Mouse (Mus musculus) liver, postnatal 0 days (tissue): ENCODE measurements around the gene Gnl1.

Experiments
- CTCF ChIP-seq: sonication (generic); IDR thresholded peaks from 2 replicates; pipeline ENCODE4 v1.5.1; 2016; ENCODE audit warnings: antibody characterized with exemption, low read depth
- EP300 ChIP-seq: IDR thresholded peaks from 2 replicates; pipeline ENCODE4 v1.6.1; 2016; ENCODE audit warnings: antibody characterized with exemption, low read depth, mild to moderate bottlenecking

GRCm38 (mm10) chr17:36001966-36002365, 22.3 kb downstream of the Gnl1 start:
- TF ChIP-seq CTCF = no peak
- peak; percentile 92 for TF ChIP-seq EP300
